Mouse (Mus musculus): ENCODE results near the gene Lmntd1.

Gene Lmntd1

GRCm38 (mm10) chr6:145382586-145383380 lies 231.3 kb downstream of the Lmntd1 start:
- no peak for DNase-seq (ENCODE audit: low spot score in 2 of 2)

GRCm38 (mm10) chr6:145380961-145381360 lies 233.2 kb downstream of the Lmntd1 start:
- DNase-seq (ENCODE audit: low spot score in 2 of 2): no peak

DNA sequence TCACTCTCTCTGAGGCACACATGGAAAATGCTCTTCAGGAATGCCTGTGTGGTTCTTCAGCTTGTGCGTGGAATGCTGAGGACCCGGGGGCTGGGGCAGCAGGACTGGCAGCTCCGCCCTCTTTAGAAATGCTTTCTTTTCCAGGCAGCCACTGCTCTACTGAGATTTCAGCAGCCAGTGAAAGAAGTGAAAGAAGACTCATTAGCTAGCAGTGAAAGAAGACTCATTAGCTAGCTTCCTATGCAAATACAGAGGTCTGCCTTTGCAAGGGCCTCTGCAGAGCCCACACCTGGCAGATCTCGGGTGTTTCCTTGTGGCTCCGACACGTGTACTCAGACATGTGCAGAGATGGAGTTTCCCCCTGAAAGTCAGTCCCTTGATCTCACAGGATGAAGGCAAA lies 234.9 kb downstream of the Lmntd1 start:
- no peak for DNase-seq (ENCODE audit: low spot score in 2 of 2)

DNA sequence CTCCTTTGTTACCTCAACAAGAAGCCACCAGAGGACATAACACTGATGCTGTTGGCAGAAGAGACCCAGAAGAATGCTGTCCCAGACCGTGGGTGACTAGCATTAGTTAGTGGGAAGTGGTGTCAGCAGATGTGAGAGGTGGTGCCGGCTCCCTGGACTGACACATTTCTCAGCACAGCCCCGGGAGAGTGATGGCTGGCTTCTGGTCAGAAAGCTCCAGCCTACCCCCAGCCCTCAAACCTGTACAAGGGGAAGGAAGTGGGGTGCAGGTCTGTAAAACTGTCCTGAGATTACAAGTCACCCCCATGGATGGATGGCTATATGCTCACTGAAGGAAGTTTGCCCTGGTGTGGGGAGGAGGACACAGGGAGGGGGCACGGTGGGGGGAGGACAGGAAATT lies 235.4 kb downstream of the Lmntd1 start:
- no peak for DNase-seq (ENCODE audit: low spot score in 2 of 2)

GRCm38 (mm10) chr6:145374372-145374771 lies 239.7 kb downstream of the Lmntd1 start:
- DNase-seq (ENCODE audit: low spot score in 2 of 2): no peak

DNA sequence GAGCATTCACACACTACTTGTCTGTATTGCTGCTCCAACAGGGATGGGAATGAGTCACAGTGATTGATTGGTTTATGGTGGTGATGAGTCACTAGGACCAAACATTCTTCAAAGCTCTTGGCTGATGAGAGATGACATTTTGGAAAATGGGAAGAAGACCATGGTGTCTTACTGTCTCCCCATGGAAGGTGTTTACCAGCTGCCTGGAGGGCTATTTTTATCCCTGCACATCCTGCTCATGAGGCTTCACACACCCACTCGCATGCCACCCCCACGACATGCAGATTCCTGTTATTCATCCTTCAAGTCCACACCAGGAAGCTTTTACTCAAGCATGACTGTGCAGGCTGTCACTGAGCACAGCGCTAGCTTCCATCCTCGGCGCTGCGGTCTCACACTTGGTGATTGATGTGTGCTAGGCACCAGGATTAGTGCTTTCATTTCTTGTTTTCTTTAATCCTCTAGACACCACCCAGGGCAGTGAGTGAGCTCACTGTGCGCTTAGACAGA lies 240.4 kb downstream of the Lmntd1 start:
- no peak for DNase-seq (ENCODE audit: low spot score in 2 of 2)

GRCm38 (mm10) chr6:145372066-145372465 lies 242.1 kb downstream of the Lmntd1 start:
- no peak for DNase-seq (ENCODE audit: low spot score in 2 of 2)

- DNase-seq (ENCODE audit: low spot score in 2 of 2): no peak
Observed at GRCm38 (mm10) chr6:145371586-145371985, 242.5 kb downstream of the Lmntd1 start.

DNA sequence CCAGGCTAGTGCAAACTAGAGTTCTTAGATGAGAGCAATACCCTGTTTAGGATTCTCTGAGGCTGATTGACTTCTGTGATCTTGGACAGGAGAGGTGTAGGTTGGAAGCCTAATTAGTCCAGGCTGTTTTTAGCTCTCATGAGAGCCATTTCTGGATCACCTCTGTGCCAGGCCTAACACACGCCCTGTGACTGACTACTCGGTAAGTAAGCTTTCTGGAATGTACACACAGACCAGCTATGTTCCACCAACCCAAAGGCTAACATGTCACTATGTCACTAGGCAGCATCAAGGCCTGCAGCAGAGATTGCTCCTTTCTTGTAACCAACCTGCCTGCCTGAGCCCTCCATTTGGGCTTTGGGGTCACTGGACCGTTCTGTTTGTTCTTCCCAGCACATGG lies 243.8 kb downstream of the Lmntd1 start:
- no peak for DNase-seq (ENCODE audit: low spot score in 2 of 2)

DNA sequence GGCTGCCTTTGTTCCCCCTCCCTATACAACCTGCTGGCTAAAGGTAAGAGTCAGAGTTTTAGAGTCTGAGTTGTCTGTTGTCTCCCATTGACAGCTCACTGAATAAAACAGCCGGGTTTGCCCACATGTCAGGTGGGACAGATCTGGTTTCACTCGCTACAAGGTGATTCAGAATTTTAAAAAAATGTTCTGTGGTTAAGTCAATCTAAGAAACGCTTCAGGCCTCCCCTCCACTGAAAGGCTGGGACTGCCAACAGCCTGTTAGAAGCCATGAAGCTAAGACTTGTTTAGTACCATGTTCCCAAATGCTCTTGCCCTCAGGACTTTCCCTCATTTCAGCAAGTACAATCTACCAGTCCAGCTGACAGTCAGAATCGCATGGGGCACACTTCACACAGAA lies 244.8 kb downstream of the Lmntd1 start:
- no peak for DNase-seq (ENCODE audit: low spot score in 2 of 2)

- no peak for DNase-seq (ENCODE audit: low spot score in 2 of 2)
Observed at GRCm38 (mm10) chr6:145366488-145366887, 247.6 kb downstream of the Lmntd1 start.

GRCm38 (mm10) chr6:145363698-145364097 lies 250.4 kb downstream of the Lmntd1 start:
- DNase-seq (ENCODE audit: low spot score in 2 of 2): no peak

DNA sequence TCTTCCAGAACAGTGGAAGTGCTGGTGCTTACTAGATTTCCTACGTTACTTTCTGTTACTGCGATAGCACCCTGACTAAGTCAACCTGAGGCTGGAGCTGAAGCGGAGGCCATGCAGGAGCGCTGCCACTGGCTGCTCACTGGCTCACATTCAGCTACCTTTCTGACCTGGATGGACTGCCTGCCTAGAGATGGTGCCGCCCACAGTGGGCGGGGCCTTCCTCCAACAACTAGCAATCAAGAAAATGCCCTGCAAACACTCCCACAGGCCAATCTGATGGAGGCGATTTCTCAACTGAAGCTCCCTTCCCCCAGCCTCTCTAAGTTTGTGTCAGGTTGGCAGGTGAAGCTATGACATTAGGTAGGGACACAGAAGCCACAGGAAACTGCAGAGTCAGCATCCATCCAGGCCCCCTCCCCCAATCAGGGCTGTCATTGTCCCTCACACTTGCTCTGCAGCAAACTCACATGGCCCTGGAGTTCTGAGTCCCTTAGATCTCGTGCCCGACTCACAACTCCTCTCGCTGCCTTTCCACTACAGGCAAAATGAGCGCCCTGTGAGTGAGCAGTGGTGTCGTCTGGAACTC lies 252.9 kb downstream of the Lmntd1 start:
- no peak for DNase-seq (ENCODE audit: low spot score in 2 of 2)

DNA sequence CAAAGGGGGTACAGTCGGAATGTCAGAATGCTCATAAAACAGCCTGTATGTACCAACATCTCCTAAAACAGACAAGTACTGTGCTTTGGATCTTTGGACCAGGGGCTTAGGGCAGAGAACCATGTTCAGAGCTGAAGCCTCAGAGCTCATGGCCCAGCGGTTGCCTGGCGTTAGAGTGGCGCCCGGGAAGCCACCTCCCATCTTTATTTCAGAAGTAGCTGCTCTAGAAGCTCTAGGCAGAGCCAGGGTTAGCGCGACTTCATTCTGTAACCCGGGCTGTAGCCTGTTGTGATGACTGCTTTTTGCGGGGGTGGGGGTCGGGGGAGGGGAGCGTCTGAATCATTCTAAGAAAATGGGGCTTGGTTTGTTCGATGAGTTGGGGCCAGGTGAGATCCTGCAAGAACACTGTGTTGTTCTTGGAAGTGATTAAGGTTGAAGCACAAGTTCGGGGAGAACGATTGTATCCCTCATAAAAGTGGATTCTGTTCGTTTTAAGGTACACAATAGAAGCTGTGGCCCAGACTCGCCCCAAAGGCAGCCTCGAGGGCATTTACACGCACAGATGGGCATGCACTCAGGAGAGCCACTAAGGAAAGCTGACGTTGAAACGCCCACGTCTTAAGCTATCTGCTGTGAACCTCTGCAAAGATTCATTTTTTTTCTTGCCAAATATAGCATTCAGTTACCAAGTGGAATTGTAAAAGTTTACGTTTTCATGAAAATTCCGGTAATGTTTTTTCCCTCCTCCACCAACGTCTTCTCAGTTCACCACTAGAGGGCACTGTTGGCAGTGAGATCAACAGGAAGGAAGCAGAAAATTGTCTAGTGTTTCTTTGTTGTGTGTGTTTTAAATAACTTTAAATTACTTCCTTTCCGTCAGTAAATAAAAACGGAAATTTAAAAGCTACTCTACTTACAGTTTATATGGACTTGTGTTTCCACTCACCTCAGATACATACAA lies 254.4 kb downstream of the Lmntd1 start:
- no peak for DNase-seq (ENCODE audit: low spot score in 2 of 2)

- no peak for DNase-seq (ENCODE audit: low spot score in 2 of 2)
Observed at GRCm38 (mm10) chr6:145358001-145358400, 256.1 kb downstream of the Lmntd1 start.

- no peak for DNase-seq (ENCODE audit: low spot score in 2 of 2)
Observed at GRCm38 (mm10) chr6:145353806-145354205, 260.3 kb downstream of the Lmntd1 start.

DNA sequence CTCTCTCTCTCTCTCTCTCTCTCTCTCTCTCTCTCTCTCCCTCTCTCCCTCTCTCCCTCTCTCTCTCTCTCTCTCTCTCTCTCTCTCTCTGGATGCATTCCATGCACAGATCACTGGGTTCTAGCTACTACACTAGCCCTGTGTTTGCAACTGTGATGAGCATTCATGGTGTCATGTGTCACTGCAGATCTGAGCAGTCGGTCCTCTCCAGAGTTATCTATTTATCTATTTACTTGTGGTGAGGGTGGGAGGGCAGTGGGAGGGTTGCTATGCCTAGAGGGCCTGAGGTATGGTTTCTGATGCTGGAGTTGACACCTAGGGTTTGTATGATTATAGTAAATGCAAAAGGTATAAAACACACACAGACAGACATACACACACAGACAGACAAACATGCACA lies 261.4 kb downstream of the Lmntd1 start:
- DNase-seq (ENCODE audit: low spot score in 2 of 2): no peak

- DNase-seq (ENCODE audit: low spot score in 2 of 2): no peak
Observed at GRCm38 (mm10) chr6:145348196-145348915, 265.8 kb downstream of the Lmntd1 start.

DNA sequence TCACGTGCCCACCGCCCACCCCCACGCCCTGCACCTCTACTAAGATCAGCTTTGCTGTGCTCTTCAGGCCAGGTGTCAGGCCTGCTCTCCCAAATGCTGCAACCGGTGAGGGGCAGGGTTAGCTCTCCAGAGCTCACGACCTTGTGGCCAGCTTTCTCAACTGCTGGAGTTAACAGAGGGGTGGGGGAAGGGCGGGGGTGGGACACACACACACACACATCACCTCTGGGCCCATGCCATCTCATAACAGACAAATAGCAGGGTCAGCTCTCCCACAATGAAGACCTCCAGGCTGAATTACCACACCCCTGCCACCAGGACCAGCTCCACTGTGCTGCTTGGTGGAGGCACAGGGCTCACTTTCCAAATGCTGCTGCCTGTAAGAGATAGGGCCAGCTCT lies 266.5 kb downstream of the Lmntd1 start:
- no peak for DNase-seq (ENCODE audit: low spot score in 2 of 2)

GRCm38 (mm10) chr6:145346789-145347557 lies 267.1 kb downstream of the Lmntd1 start:
- DNase-seq (ENCODE audit: low spot score in 2 of 2): no peak

GRCm38 (mm10) chr6:145346305-145346704 lies 267.8 kb downstream of the Lmntd1 start:
- DNase-seq (ENCODE audit: low spot score in 2 of 2): no peak
